Mouse (Mus musculus) heart, embryonic 15.5 days (tissue): ENCODE measurements around the gene Ubr1. TPM values are rescaled to one million over a fixed set of nuclear protein-coding genes. Genes with fewer than 3 reads are reported as not detected.
A peak's percentile ranks its signal among the peaks of the same experiment; 100 is the strongest.
"Not testable (repeated sequence)": the region's sequence is repeated elsewhere in the genome, so short reads cannot be mapped to it uniquely, and the experiment has no call there.

Source experiments
- ATAC-seq: fragments of 200-750 bp; cut with Nextera tagmentation; replicated peaks from 2 replicates; pipeline ENCODE4 v1.8.0; 2017; ENCODE audit warnings: low read depth, moderate TSS enrichment; ENCODE audit not compliant: insufficient number of reproducible peaks, insufficient read depth, low FRiP score
- H3K27ac ChIP-seq: fragments of 300-500 bp; sonication (generic); 2 replicates; pipeline ENCODE4 v1.5.1; 2015; ENCODE audit warnings: mild to moderate bottlenecking, inconsistent platforms
- H3K27me3 ChIP-seq: fragments of 300-500 bp; sonication (generic); 2 replicates; pipeline ENCODE4 v1.6.1; 2015; ENCODE audit warnings: inconsistent platforms
- H3K36me3 ChIP-seq: fragments of 300-500 bp; sonication (generic); 2 replicates; pipeline ENCODE4 v1.6.1; 2015; ENCODE audit warnings: mild to moderate bottlenecking, inconsistent platforms
- H3K4me1 ChIP-seq: fragments of 300-500 bp; sonication (generic); replicated peaks from 2 replicates; pipeline ENCODE4 v1.6.1; 2015; ENCODE audit warnings: inconsistent platforms
- H3K4me2 ChIP-seq: fragments of 300-500 bp; sonication (generic); 2 replicates; pipeline ENCODE4 v1.6.1; 2015; ENCODE audit warnings: inconsistent platforms, mild to moderate bottlenecking, moderate library complexity
- H3K4me3 ChIP-seq: fragments of 300-500 bp; sonication (generic); 2 replicates; pipeline ENCODE4 v1.5.1; 2015; ENCODE audit warnings: mild to moderate bottlenecking, inconsistent platforms
- H3K9ac ChIP-seq: fragments of 300-500 bp; sonication (generic); 2 replicates; pipeline ENCODE4 v1.6.1; 2015; ENCODE audit warnings: mild to moderate bottlenecking, inconsistent platforms
- H3K9me3 ChIP-seq: fragments of 300-500 bp; sonication (generic); replicated peaks from 2 replicates; pipeline ENCODE4 v1.6.1; 2016; ENCODE audit warnings: inconsistent platforms
- WGBS: fragments of 180-500 bp; shearing (Covaris S2); methylation state at CpG from one replicate; pipeline ENCODE4 v1.1.7; 2015; ENCODE audit warnings: mixed read lengths; 5-methylcytosine and 5-hydroxymethylcytosine counted together
- polyA plus RNA-seq: library from polyadenylated mRNA; unstranded; fragments of >200 nt; fragmentation: Nextera tagmentation; extraction: Ambion mirVana; gene quantifications from 2 replicates; pipeline ENCODE4 v1.2.1, GENCODE M21; 2015

The Ubr1 gene
- polyA plus RNA-seq, 1 experiment from 2014 or later: 17.5 TPM

GRCm38 (mm10) chr2:120972964-120973363 is 2.4 kb upstream of the Ubr1 start:
- no peak overlapping the region for H3K4me2 ChIP-seq
- no peaks in the 10 kb centered on the region for H3K36me3 ChIP-seq
- H3K27ac ChIP-seq: no peak overlapping the region
- H3K9ac ChIP-seq: no peak overlapping the region
- H3K27me3 ChIP-seq: no peaks in the 10 kb centered on the region
- ATAC-seq: no peak
- 21% methylated on average over 5 of the region's 5 CpGs for WGBS
- peaks cover 16% of the 10 kb centered on the region for H3K4me1 ChIP-seq
- no peak overlapping the region for H3K4me3 ChIP-seq
- H3K9me3 ChIP-seq: no peaks in the 10 kb centered on the region

DNA sequence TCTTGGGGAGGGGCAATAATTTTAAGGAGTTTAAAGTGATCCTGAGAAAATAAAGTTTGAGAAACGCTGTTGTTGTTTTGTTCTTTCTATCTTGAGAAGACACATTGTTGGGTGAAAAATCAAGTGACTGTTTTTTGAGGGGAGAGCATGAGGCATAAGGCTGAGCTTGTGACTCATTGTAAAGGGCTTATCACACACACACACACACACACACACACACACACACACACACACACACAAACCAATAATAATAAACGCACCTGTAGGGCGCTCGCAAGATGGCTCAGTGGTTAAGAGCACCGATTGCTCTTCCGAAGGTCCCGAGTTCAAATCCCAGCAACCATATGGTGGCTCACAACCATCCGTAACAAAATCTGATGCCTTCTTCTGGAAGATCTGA is 1.7 kb upstream of the Ubr1 start:
- not testable (repeated sequence) for H3K9ac ChIP-seq, H3K27ac ChIP-seq, H3K36me3 ChIP-seq, H3K27me3 ChIP-seq, H3K4me2 ChIP-seq, H3K4me3 ChIP-seq, ATAC-seq, H3K9me3 ChIP-seq
- H3K4me1 ChIP-seq: peaks cover 16% of the 10 kb centered on the region
- 94% methylated on average over 8 of the region's 8 CpGs for WGBS

- H3K27me3 ChIP-seq: no peaks in the 10 kb centered on the region
- WGBS: 84% methylated on average over 4 of the region's 4 CpGs
- H3K9me3 ChIP-seq: no peaks in the 10 kb centered on the region
- ATAC-seq: no peak
- no peak overlapping the region for H3K4me2 ChIP-seq
- peaks cover 14% of the 10 kb centered on the region for H3K4me1 ChIP-seq
- H3K36me3 ChIP-seq: no peaks in the 10 kb centered on the region
- H3K4me3 ChIP-seq: no peak overlapping the region
- H3K27ac ChIP-seq: no peak overlapping the region
- H3K9ac ChIP-seq: no peak overlapping the region
These were observed 1.3 kb upstream of the Ubr1 start for GRCm38 (mm10) chr2:120971766-120972165.

DNA sequence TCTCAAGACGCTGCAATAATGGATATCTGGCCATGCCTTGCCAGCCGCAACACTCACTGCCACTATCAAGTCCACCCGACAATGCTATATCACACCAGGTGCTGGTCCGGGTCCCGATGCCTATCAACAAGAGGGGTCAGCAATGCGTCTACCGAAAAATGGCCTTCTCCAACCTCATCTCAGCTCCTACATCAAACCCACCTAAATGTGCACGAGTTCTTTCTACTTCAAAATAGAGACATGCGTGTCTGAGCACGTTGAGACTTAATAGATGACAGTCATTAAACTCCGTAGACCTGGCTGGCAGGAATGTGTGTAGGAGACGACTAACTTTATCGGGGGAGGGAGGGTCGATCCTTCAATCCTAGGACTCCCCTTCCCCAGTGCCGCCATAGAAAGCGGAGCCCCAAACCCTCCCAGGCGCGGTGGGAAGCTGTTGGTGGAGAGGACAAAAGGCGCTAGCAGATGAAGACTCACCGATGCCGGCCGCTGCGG is 423 bp downstream of the Ubr1 start:
- Histone ChIP-seq H3K4me3 (peak overlapping the region; percentile 76), H3K4me2 (peak overlapping the region; percentile 73), H3K27ac (peak overlapping the region; percentile 70), H3K9ac (peak overlapping the region; percentile 63), H3K27me3 (no peaks in the 10 kb centered on the region), H3K9me3 (no peaks in the 10 kb centered on the region), H3K4me1 (peaks cover 13% of the 10 kb centered on the region), H3K36me3 (no peaks in the 10 kb centered on the region)
- ATAC-seq: peak; percentile 22; the same call in 1 of the 2 replicates
- 1% methylated on average over 23 of the region's 23 CpGs for WGBS

- H3K9ac ChIP-seq: no peak overlapping the region
- no peak overlapping the region for H3K4me2 ChIP-seq
- no peak overlapping the region for H3K27ac ChIP-seq
- H3K27me3 ChIP-seq: no peaks in the 10 kb centered on the region
- whole genome bisulfite sequencing: 83% methylated on average over 3 of the region's 3 CpGs
- no peaks in the 10 kb centered on the region for H3K9me3 ChIP-seq
- H3K36me3 ChIP-seq: peaks cover 6% of the 10 kb centered on the region; the same call in 1 of the 2 replicates
- peaks cover 10% of the 10 kb centered on the region for H3K4me1 ChIP-seq
- no peak for ATAC-seq
- no peak overlapping the region for H3K4me3 ChIP-seq
These were observed 5.0 kb downstream of the Ubr1 start for GRCm38 (mm10) chr2:120965486-120965885.

- no peak overlapping the region for H3K4me2 ChIP-seq
- no peaks in the 10 kb centered on the region for H3K27me3 ChIP-seq
- H3K9ac ChIP-seq: no peak overlapping the region
- H3K27ac ChIP-seq: no peak overlapping the region
- no peak overlapping the region for H3K4me3 ChIP-seq
- peaks cover 16% of the 10 kb centered on the region; the same call in 1 of the 2 replicates for H3K36me3 ChIP-seq
- 89% methylated on average over 7 of the region's 7 CpGs for WGBS
- no peaks in the 10 kb centered on the region for H3K4me1 ChIP-seq
- ATAC-seq: no peak
- no peaks in the 10 kb centered on the region for H3K9me3 ChIP-seq
These were observed 7.4 kb downstream of the Ubr1 start for GRCm38 (mm10) chr2:120963110-120963509.

GRCm38 (mm10) chr2:120960261-120960660 is 10.3 kb downstream of the Ubr1 start:
- WGBS: 93% methylated on average over 1 of the region's 1 CpGs
- Histone ChIP-seq H3K36me3 (peaks cover 19% of the 10 kb centered on the region; the same call in 1 of the 2 replicates), H3K9ac (no peak overlapping the region), H3K4me2 (no peak overlapping the region), H3K9me3 (no peaks in the 10 kb centered on the region), H3K27ac (no peak overlapping the region), H3K27me3 (no peaks in the 10 kb centered on the region), H3K4me3 (no peak overlapping the region), H3K4me1 (no peaks in the 10 kb centered on the region)
- no peak for ATAC-seq

GRCm38 (mm10) chr2:120959827-120960226 is 10.7 kb downstream of the Ubr1 start:
- H3K9me3 ChIP-seq: no peaks in the 10 kb centered on the region
- H3K36me3 ChIP-seq: peaks cover 22% of the 10 kb centered on the region; the same call in 1 of the 2 replicates
- no peak overlapping the region for H3K4me3 ChIP-seq
- no peaks in the 10 kb centered on the region for H3K27me3 ChIP-seq
- 82% methylated on average over 5 of the region's 5 CpGs for WGBS
- no peak overlapping the region for H3K27ac ChIP-seq
- no peak overlapping the region for H3K9ac ChIP-seq
- no peak overlapping the region for H3K4me2 ChIP-seq
- no peaks in the 10 kb centered on the region for H3K4me1 ChIP-seq
- no peak for ATAC-seq

- 92% methylated on average over 2 of the region's 2 CpGs for WGBS
- H3K36me3 ChIP-seq: peaks cover 26% of the 10 kb centered on the region; the same call in 1 of the 2 replicates
- H3K4me2 ChIP-seq: no peak overlapping the region
- H3K4me1 ChIP-seq: no peaks in the 10 kb centered on the region
- H3K9me3 ChIP-seq: no peaks in the 10 kb centered on the region
- no peaks in the 10 kb centered on the region for H3K27me3 ChIP-seq
- no peak overlapping the region for H3K9ac ChIP-seq
- no peak for ATAC-seq
- no peak overlapping the region for H3K27ac ChIP-seq
- no peak overlapping the region for H3K4me3 ChIP-seq
These were observed 11.2 kb downstream of the Ubr1 start for GRCm38 (mm10) chr2:120959363-120959762.

GRCm38 (mm10) chr2:120952176-120952938 is 18.2 kb downstream of the Ubr1 start:
- no peak for ATAC-seq
- H3K4me2 ChIP-seq: no peak overlapping the region
- no peaks in the 10 kb centered on the region for H3K9me3 ChIP-seq
- no peak overlapping the region for H3K4me3 ChIP-seq
- 74% methylated on average over 2 of the region's 2 CpGs for WGBS
- H3K9ac ChIP-seq: no peak overlapping the region
- peaks cover 35% of the 10 kb centered on the region for H3K36me3 ChIP-seq
- no peaks in the 10 kb centered on the region for H3K27me3 ChIP-seq
- no peak overlapping the region for H3K27ac ChIP-seq
- H3K4me1 ChIP-seq: no peaks in the 10 kb centered on the region

DNA sequence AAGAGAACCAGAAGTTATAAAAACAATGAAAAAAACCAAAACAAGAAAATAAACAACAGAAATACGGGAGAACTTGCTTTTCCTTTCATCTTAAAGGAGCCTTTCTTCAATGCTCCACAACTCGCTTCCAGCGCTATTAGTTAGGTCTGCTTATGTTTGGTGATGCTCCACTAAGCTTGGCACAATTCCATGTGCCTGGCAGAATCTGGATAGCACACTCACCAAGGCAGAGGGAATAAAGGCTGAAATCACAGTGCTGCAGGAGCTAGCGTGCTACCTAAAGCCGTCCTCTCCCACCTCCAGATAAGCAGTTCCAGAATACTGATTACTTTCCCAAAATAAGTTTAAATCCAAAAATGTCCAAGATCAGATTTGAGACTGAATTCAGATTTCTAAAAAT is 19.3 kb downstream of the Ubr1 start:
- Histone ChIP-seq H3K4me1 (no peaks in the 10 kb centered on the region), H3K4me3 (no peak overlapping the region), H3K9me3 (no peaks in the 10 kb centered on the region), H3K27ac (no peak overlapping the region), H3K9ac (no peak overlapping the region), H3K4me2 (no peak overlapping the region), H3K27me3 (no peaks in the 10 kb centered on the region), H3K36me3 (peaks cover 43% of the 10 kb centered on the region)
- WGBS: 66% methylated on average over 5 of the region's 5 CpGs
- ATAC-seq: no peak

DNA sequence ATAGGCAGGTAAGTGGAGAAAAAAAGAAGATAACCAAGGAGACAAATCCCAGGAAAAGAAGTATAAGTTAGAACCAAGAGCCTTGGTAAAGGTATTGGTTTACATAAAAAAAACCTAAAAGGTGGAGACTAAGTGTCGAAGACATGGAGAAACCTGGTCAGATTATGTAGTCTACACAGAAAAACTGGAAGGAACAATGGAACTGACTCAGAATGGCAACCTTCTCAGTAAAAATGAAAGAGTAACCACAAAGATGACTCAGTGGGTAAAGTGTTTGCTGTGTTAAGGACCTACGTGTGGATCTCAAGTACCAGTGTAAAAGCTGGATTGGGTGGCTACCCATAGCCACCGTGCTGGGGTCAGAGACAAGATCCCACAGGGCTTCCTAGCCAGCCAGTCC is 37.5 kb downstream of the Ubr1 start:
- WGBS: 94% methylated on average over 3 of the region's 3 CpGs
- H3K4me2 ChIP-seq: no peak overlapping the region
- ATAC-seq: no peak
- no peaks in the 10 kb centered on the region for H3K9me3 ChIP-seq
- H3K4me3 ChIP-seq: no peak overlapping the region
- H3K9ac ChIP-seq: no peak overlapping the region
- H3K27me3 ChIP-seq: no peaks in the 10 kb centered on the region
- H3K27ac ChIP-seq: no peak overlapping the region
- peaks cover 59% of the 10 kb centered on the region for H3K36me3 ChIP-seq
- no peaks in the 10 kb centered on the region for H3K4me1 ChIP-seq
